Mouse (Mus musculus) embryonic facial prominence, embryonic 11.5 days (tissue): ENCODE results near the gene Cdc34. TPM values are rescaled to one million over a fixed set of nuclear protein-coding genes. Genes with fewer than 3 reads are reported as not detected.
"Not testable (repeated sequence)": the region's sequence is repeated elsewhere in the genome, so short reads cannot be mapped to it uniquely, and the experiment has no call there.

Source experiments
- ATAC-seq: fragments of 200-750 bp; cut with Nextera tagmentation; replicated peaks from 2 replicates; pipeline ENCODE4 v1.8.0; 2017; ENCODE audit warnings: low read depth; ENCODE audit not compliant: insufficient number of reproducible peaks, low FRiP score, low TSS enrichment
- DNase-seq: peaks from one replicate; pipeline ENCODE4 v3.0.0-alpha.2; 2015; ENCODE audit warnings: low spot score
- H3K27ac ChIP-seq: fragments of 300-500 bp; sonication (generic); replicated peaks from 2 replicates; pipeline ENCODE4 v1.5.1; 2014; ENCODE audit warnings: mild to moderate bottlenecking, low read depth, low read length, control low read depth
- H3K27me3 ChIP-seq: fragments of 300-500 bp; sonication (generic); 2 replicates; pipeline ENCODE4 v1.6.1; 2014; ENCODE audit warnings: mild to moderate bottlenecking, low read length, moderate library complexity, mixed read lengths; ENCODE audit not compliant: control insufficient read depth, insufficient read depth
- H3K36me3 ChIP-seq: fragments of 300-500 bp; sonication (generic); replicated peaks from 2 replicates; pipeline ENCODE4 v1.6.1; 2014; ENCODE audit warnings: low read depth, mild to moderate bottlenecking, low read length, moderate library complexity, mixed read lengths; ENCODE audit not compliant: control insufficient read depth, insufficient read depth
- H3K4me1 ChIP-seq: fragments of 300-500 bp; sonication (generic); 2 replicates; pipeline ENCODE4 v1.6.1; 2014; ENCODE audit warnings: low read length, mixed read lengths; ENCODE audit not compliant: control insufficient read depth, insufficient read depth
- H3K4me2 ChIP-seq: fragments of 300-500 bp; sonication (generic); 2 replicates; pipeline ENCODE4 v1.6.1; 2014; ENCODE audit warnings: low read depth, mild to moderate bottlenecking, control low read depth, low read length, moderate library complexity
- H3K4me3 ChIP-seq: fragments of 300-500 bp; sonication (generic); 2 replicates; pipeline ENCODE4 v1.5.1; 2014; ENCODE audit warnings: low read depth, low read length, control low read depth
- H3K9ac ChIP-seq: fragments of 300-500 bp; sonication (generic); replicated peaks from 2 replicates; pipeline ENCODE4 v1.6.1; 2014; ENCODE audit warnings: mild to moderate bottlenecking, control low read depth, low read length
- H3K9me3 ChIP-seq: fragments of 300-500 bp; sonication (generic); replicated peaks from 2 replicates; pipeline ENCODE4 v1.6.1; 2016; ENCODE audit warnings: mild to moderate bottlenecking, low read length, inconsistent platforms, mixed read lengths; ENCODE audit not compliant: control insufficient read depth
- WGBS: fragments of 180-500 bp; shearing (Covaris S2); extraction: QIAGEN DNeasy Blood & Tissue Kit; methylation state at CpG from one replicate; pipeline ENCODE4 v1.1.7; 2014; 5-methylcytosine and 5-hydroxymethylcytosine counted together
- polyA plus RNA-seq: library from polyadenylated mRNA; unstranded; fragments of >200 nt; fragmentation: Nextera tagmentation; extraction: Ambion mirVana; gene quantifications from 2 replicates; pipeline ENCODE4 v1.2.1, GENCODE M21; 2014

The Cdc34 gene
- polyA plus RNA-seq, 1 experiment from 2014 or later, result 150 TPM

- 37% methylated on average over 10 of the region's 10 CpGs for WGBS
- no peaks in the 10 kb centered on the region for H3K36me3 ChIP-seq
- no peaks in the 10 kb centered on the region for H3K9me3 ChIP-seq
- DNase-seq (no peak), ATAC-seq (no peak)
- no peak overlapping the region; the same call in 1 of the 2 replicates for H3K9ac ChIP-seq
- no peaks in the 10 kb centered on the region for H3K27me3 ChIP-seq
- peaks cover 13% of the 10 kb centered on the region for H3K4me1 ChIP-seq
- H3K27ac ChIP-seq, result no peak overlapping the region
- H3K4me2 ChIP-seq, result no peak overlapping the region
- no peak overlapping the region for H3K4me3 ChIP-seq
Observed at GRCm38 (mm10) chr10:79701443-79702129, 19.6 kb downstream of the Cdc34 start.

- not testable (repeated sequence) for H3K4me3 ChIP-seq, H3K27ac ChIP-seq, H3K27me3 ChIP-seq, H3K4me2 ChIP-seq, DNase-seq, H3K9ac ChIP-seq, H3K9me3 ChIP-seq, H3K36me3 ChIP-seq, ATAC-seq
- WGBS, result 87% methylated on average over 2 of the region's 4 CpGs
- H3K4me1 ChIP-seq, result peaks cover 13% of the 10 kb centered on the region
Observed at GRCm38 (mm10) chr10:79702970-79703369, 21.0 kb downstream of the Cdc34 start.

GRCm38 (mm10) chr10:79703541-79703940 is 21.5 kb downstream of the Cdc34 start:
- Histone ChIP-seq H3K9me3 (no peaks in the 10 kb centered on the region), H3K9ac (no peak overlapping the region), H3K4me1 (peaks cover 13% of the 10 kb centered on the region), H3K36me3 (no peaks in the 10 kb centered on the region), H3K4me2 (no peak overlapping the region; the same call in 1 of the 2 replicates), H3K27ac (no peak overlapping the region), H3K27me3 (no peaks in the 10 kb centered on the region), H3K4me3 (peak overlapping the region; percentile 73)
- DNase-seq (no peak), ATAC-seq (no peak)
- WGBS, result 79% methylated on average over 10 of the region's 10 CpGs

- H3K4me2 ChIP-seq, result peak within 1 kb of the TSS; percentile 93
- H3K4me3 ChIP-seq, result peak within 1 kb of the TSS; percentile 73
- no peaks in the 10 kb centered on the region for H3K27me3 ChIP-seq
- WGBS, result under 1% methylated on average over 65 of the region's 65 CpGs
- ATAC-seq (peak; percentile 94), DNase-seq (peak; percentile 100)
- H3K27ac ChIP-seq, result no peak within 1 kb of the TSS
- no peaks in the 10 kb centered on the region for H3K9me3 ChIP-seq
- H3K36me3 ChIP-seq, result peaks cover 5% of the 10 kb centered on the region
- peak within 1 kb of the TSS; percentile 87 for H3K9ac ChIP-seq
- peaks cover 13% of the 10 kb centered on the region for H3K4me1 ChIP-seq
Observed at GRCm38 (mm10) chr10:79704065-79704969, 22.3 kb downstream of the Cdc34 start, which contains the start of gene Bsg. Gene Bsg, plus strand, starts transcription at chr10:79704491.

GRCm38 (mm10) chr10:79704970-79705360 is 23.0 kb downstream of the Cdc34 start:
- Histone ChIP-seq H3K9ac (peak overlapping the region; percentile 87), H3K4me2 (peak overlapping the region; percentile 93), H3K36me3 (peaks cover 8% of the 10 kb centered on the region), H3K4me1 (peaks cover 13% of the 10 kb centered on the region), H3K9me3 (no peaks in the 10 kb centered on the region), H3K27me3 (no peaks in the 10 kb centered on the region), H3K4me3 (peak overlapping the region; percentile 73), H3K27ac (no peak overlapping the region)
- ATAC-seq, result no peak; the same call in 1 of the 2 replicates
- no peak for DNase-seq
- WGBS, result 5% methylated on average over 10 of the region's 10 CpGs

GRCm38 (mm10) chr10:79705951-79706350 is 24.0 kb downstream of the Cdc34 start:
- peak overlapping the region; percentile 87 for H3K9ac ChIP-seq
- H3K36me3 ChIP-seq, result peaks cover 8% of the 10 kb centered on the region
- ATAC-seq, result no peak
- H3K4me2 ChIP-seq, result peak overlapping the region; percentile 93
- 82% methylated on average over 5 of the region's 5 CpGs for WGBS
- no peak overlapping the region for H3K27ac ChIP-seq
- no peaks in the 10 kb centered on the region for H3K27me3 ChIP-seq
- peak overlapping the region; percentile 73; the same call in 1 of the 2 replicates for H3K4me3 ChIP-seq
- H3K4me1 ChIP-seq, result peaks cover 13% of the 10 kb centered on the region
- no peak for DNase-seq
- no peaks in the 10 kb centered on the region for H3K9me3 ChIP-seq

GRCm38 (mm10) chr10:79706406-79707094 is 24.6 kb downstream of the Cdc34 start:
- DNase-seq (no peak), ATAC-seq (no peak)
- Histone ChIP-seq H3K36me3 (peaks cover 8% of the 10 kb centered on the region), H3K27me3 (no peaks in the 10 kb centered on the region), H3K27ac (no peak overlapping the region), H3K4me1 (peaks cover 13% of the 10 kb centered on the region), H3K4me3 (no peak overlapping the region), H3K9ac (peak overlapping the region; percentile 87), H3K4me2 (peak overlapping the region; percentile 23; the same call in 1 of the 2 replicates), H3K9me3 (no peaks in the 10 kb centered on the region)
- WGBS, result 75% methylated on average over 5 of the region's 5 CpGs
